Mouse (Mus musculus) left cerebral cortex, adult 2 months (tissue): Measurements from ENCODE around the gene Cma2. TPM values are rescaled to one million over a fixed set of nuclear protein-coding genes. Genes with fewer than 3 reads are reported as not detected.

Experiments
- DNase-seq, 2 experiments: peaks; one replicate each; pipeline ENCODE4 v3.0.0; 2021 to 2022; ENCODE audit warnings: low spot score in 2 of 2, mixed read lengths in 1 of 2; ENCODE audit errors: extremely low spot score in 1 of 2
- H3K27ac ChIP-seq: fragments of 200-600 bp; 2 replicates; pipeline ENCODE4 v1.8.1; 2022
- H3K4me3 ChIP-seq: fragments of 200-600 bp; 2 replicates; pipeline ENCODE4 v1.8.1; 2022
- CTCF ChIP-seq: fragments of 200-600 bp; IDR thresholded peaks from 2 replicates; pipeline ENCODE4 v1.8.1; 2022; ENCODE audit warnings: antibody characterized with exemption, mild to moderate bottlenecking, moderate library complexity
- intact Hi-C: fragments of 180-260 bp; cut with DNase I; formaldehyde crosslinking; loops from one replicate; pipeline ENCODE4 v1.15.1; 2025
- long read RNA-seq, 2 experiments: library from polyadenylated mRNA; stranded (forward); transcript quantifications; one replicate each; pipeline ENCODE4 v2.0.0; 2021; ENCODE audit warnings: borderline mapping rate in 2 of 2
- total RNA-seq, 2 experiments: library from RNA; stranded (reverse); gene quantifications; 2 replicates each; pipeline ENCODE4 v1.2.3; 2021

Cma2 gene
- not detected for total RNA-seq
- long read RNA-seq, experiment 1, result 0 reads
- long read RNA-seq, experiment 2, result 0 reads

DNA sequence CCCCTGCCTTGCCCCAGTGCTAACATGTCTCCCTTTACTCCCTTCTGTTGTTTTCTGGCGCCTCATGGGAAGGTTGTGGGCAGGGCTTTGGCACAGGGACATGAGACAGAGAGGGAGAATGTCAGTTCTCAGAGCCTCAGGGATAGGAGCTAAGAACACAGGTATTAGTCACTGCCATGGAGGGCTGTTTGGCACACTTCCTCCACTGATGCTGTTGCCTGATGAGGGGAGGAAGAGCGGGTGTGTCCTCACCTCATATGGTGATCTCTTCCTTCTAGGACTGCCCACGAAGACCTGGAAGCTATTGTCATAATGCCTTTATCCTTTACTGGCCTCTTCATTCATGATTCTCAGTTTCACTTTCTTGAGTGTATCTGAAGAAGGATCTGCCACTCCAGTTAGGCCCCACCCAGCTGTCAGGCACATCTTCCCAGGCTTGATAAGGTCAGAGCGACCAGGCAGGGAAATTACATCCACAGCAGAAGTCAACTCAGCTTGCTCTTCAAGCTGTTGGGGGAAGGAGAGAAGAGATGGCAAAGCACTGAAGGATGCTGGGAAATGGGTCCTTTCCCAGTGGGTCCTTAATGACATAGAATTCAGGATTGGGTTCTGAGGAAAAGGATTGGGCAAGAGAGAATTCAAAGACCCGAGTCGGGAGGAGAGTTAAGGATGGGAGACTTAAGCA is at the start of gene Cma2:
Gene Cma2 (plus strand): TSS at position 635 of the 685 bp plus-strand sequence.
- DNase-seq, result no peak
- no peak for TF ChIP-seq CTCF
- intact Hi-C loops, result no loop called here
- H3K4me3 ChIP-seq, result no peak within 1 kb of the TSS
- no peak within 1 kb of the TSS for H3K27ac ChIP-seq

GRCm38 (mm10) chr14:55905518-55905917 is 45.3 kb upstream of the Cma2 start:
- Histone ChIP-seq H3K27ac (no peak overlapping the region), H3K4me3 (no peak overlapping the region)
- intact Hi-C loops, result no loop called here
- peak; percentile 54 for TF ChIP-seq CTCF
- no peak for DNase-seq

DNA sequence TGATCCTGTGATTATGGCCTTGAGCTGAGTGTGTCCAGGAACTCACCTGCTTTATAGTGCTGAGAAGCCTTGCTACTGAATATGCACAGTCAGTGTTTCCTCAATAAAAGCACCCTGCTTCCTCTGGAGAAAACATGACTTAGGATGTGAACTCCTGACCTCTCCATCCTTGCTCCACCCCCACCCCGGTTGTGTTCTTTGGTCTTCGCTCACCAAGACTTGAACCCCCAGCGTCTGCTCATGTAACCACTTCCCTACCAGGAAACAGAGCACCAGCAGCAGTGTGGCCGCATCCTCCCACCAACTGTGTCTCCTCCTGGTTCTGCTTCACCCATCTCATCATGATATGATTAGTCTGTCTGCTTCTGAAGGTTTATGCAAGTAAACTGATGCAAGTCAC is 37.4 kb upstream of the Cma2 start:
- no peak for TF ChIP-seq CTCF
- DNase-seq, result no peak
- Histone ChIP-seq H3K4me3 (no peak overlapping the region), H3K27ac (no peak overlapping the region)
- intact Hi-C loops, result no loop called here

- intact Hi-C loops, result loop anchor here (1.0 to 2.0 kb wide), 3 partner anchors 44 to 137 kb away; no protein-coding TSS in a partner anchor
- Histone ChIP-seq H3K27ac (no peak overlapping the region), H3K4me3 (no peak overlapping the region)
- peak; percentile 90 for TF ChIP-seq CTCF
- peak; percentile 61 to 63 for DNase-seq
Observed at GRCm38 (mm10) chr14:55918240-55919082, 32.3 kb upstream of the Cma2 start.

- no peak overlapping the region for H3K27ac ChIP-seq
- no peak for DNase-seq
- no peak overlapping the region for H3K4me3 ChIP-seq
- TF ChIP-seq CTCF, result no peak
- intact Hi-C loops, result no loop called here
Observed at GRCm38 (mm10) chr14:55922475-55923232, 28.1 kb upstream of the Cma2 start.

DNA sequence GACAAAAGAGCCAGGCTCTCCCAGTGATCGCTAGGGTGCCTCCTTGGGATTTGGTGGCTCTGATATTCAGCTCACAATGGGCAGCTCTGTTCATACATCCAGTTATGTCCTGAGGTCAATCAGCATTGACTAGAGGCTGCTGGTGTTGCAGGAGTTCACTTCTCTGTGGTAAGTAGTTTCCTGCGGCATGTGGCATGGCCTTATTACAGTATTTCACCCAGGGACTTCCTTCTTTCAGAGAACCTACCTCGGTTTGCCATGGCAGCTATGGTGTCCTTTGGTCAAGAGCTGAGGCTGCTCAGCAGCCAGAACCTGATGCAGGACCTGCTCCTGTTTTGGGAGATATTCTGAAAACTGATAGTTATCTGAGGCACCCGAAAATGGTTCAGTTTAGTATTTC is 23.9 kb upstream of the Cma2 start:
- no peak for TF ChIP-seq CTCF
- Histone ChIP-seq H3K4me3 (no peak overlapping the region), H3K27ac (no peak overlapping the region)
- DNase-seq, result no peak
- intact Hi-C loops, result no loop called here

GRCm38 (mm10) chr14:55929263-55929997 is 21.4 kb upstream of the Cma2 start:
- no peak overlapping the region for H3K4me3 ChIP-seq
- intact Hi-C loops, result no loop called here
- no peak for TF ChIP-seq CTCF
- H3K27ac ChIP-seq, result no peak overlapping the region
- no peak for DNase-seq

DNA sequence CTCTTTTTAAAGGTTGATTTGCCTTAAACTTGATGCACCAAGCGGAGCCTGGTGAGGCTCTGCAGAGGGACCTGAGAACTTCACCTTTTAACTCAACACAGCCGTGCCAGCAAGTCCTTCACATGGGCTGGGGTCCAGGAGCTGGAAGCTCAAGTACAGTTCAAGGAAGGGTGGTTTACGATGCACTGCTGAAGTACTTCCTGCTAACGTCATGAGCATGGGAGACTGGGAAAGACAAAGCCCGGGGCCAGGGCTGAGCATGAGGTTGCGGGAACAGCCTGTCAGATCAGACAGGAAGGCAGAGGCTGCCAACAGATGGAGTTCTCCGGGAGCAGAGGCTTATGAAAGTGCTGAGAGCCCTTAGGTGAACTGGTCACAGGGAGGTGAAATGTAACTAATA is 17.2 kb upstream of the Cma2 start:
- intact Hi-C loops, result no loop called here

GRCm38 (mm10) chr14:55940070-55940800 is 10.5 kb upstream of the Cma2 start:
- peak; percentile 7; the same call in 1 of the 2 replicates for TF ChIP-seq CTCF
- Histone ChIP-seq H3K4me3 (no peak overlapping the region), H3K27ac (no peak overlapping the region)
- DNase-seq, result no peak
- intact Hi-C loops, result no loop called here

More for the DNA sequence above, 17.2 kb upstream of the Cma2 start:
- Histone ChIP-seq H3K27ac (no peak overlapping the region), H3K4me3 (no peak overlapping the region)
- DNase-seq, result no peak
- TF ChIP-seq CTCF, result no peak

GRCm38 (mm10) chr14:55943601-55944000 is 7.2 kb upstream of the Cma2 start:
- intact Hi-C loops, result no loop called here
- Histone ChIP-seq H3K27ac (no peak overlapping the region), H3K4me3 (no peak overlapping the region)
- no peak for DNase-seq
- TF ChIP-seq CTCF, result no peak

DNA sequence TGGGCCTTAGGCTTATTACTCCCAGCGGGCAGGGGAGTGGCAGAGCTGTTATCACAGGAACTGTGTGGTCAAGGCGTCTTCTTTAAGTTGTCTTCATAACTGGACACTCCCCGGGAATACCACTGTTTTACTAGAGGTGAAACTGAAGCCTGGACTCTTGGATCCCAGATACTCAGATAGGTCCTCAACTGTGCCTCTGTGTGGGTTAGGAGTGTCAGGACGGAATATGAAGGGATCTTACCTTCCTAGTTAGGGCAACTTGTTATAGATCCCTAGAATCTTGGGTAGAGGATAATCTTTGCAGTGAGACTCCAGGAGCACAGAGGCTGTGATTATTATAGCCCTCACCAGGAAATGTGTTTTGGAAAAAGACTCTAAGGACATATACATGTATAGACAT is 6.2 kb upstream of the Cma2 start, which contains the start of gene Cma1:
Gene Cma1 (minus strand): TSS at position 101 of the 400 bp plus-strand sequence.
- TF ChIP-seq CTCF, result no peak
- no peak for DNase-seq
- intact Hi-C loops, result no loop called here

More for the DNA sequence above, 6.2 kb upstream of the Cma2 start, which contains the start of gene Cma1:
- Histone ChIP-seq H3K4me3 (no peak within 1 kb of the TSS), H3K27ac (no peak within 1 kb of the TSS)
